Mouse (Mus musculus) embryonic facial prominence, embryonic 10.5 days (tissue): ENCODE measurements at regions not wholly inside any gene's neighbourhood (a gene's known extent, or its start where the extent isn't known, plus 50 kb on each side); places are given as distances from the start of the nearest gene placed in this dataset.

Source experiments
- DNase-seq: peaks from one replicate; pipeline ENCODE4 v3.0.0-alpha.2; 2017; ENCODE audit warnings: low spot score
- H3K27ac ChIP-seq: fragments of 300-500 bp; sonication (generic); replicated peaks from 2 replicates; pipeline ENCODE4 v1.5.1; 2016; ENCODE audit warnings: mild to moderate bottlenecking
- H3K27me3 ChIP-seq: fragments of 300-500 bp; sonication (generic); replicated peaks from 2 replicates; pipeline ENCODE4 v1.6.1; 2016; ENCODE audit warnings: low read depth, mild to moderate bottlenecking; ENCODE audit not compliant: poor library complexity, severe bottlenecking
- H3K36me3 ChIP-seq: fragments of 300-500 bp; sonication (generic); replicated peaks from 2 replicates; pipeline ENCODE4 v1.6.1; 2016; ENCODE audit warnings: mild to moderate bottlenecking, moderate library complexity
- H3K4me1 ChIP-seq: fragments of 300-500 bp; sonication (generic); 2 replicates; pipeline ENCODE4 v1.6.1; 2016
- H3K4me3 ChIP-seq: fragments of 300-500 bp; sonication (generic); 2 replicates; pipeline ENCODE4 v1.5.1; 2016; ENCODE audit warnings: mild to moderate bottlenecking, moderate library complexity
- H3K9me3 ChIP-seq: fragments of 300-500 bp; sonication (generic); 2 replicates; pipeline ENCODE4 v1.6.1; 2016; ENCODE audit warnings: mild to moderate bottlenecking
- WGBS: fragments of 180-500 bp; shearing (Covaris S2); methylation state at CpG from one replicate; pipeline ENCODE4 v1.1.7; 2016; 5-methylcytosine and 5-hydroxymethylcytosine counted together

DNA sequence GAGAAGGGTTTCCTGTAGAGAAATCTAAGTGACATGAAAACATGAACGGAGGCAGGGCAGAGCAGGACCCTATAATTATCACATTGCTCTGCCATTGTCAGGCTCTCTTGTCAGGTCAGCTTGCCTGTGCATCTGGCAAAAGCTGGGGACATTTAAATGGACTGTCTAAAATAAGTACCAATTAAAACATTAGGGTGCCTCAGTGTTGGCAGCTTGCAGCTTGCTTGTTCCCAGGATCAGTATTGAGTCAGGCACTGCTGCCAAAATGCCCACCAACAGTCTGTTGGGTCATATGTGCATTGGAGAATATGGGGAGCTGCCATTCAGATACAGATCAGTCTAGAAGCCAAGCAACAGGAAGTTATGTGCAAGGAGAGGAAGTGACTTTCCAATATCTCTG, 349.5 kb upstream of the B3gat1 start:
- no peak overlapping the region for H3K4me3 ChIP-seq
- no peaks in the 10 kb centered on the region for H3K9me3 ChIP-seq
- H3K27ac ChIP-seq: no peak overlapping the region
- H3K36me3 ChIP-seq: no peaks in the 10 kb centered on the region
- H3K27me3 ChIP-seq: no peaks in the 10 kb centered on the region
- WGBS: 64% methylated on average over 1 of the region's 1 CpGs
- no peak for DNase-seq
- no peaks in the 10 kb centered on the region for H3K4me1 ChIP-seq

DNA sequence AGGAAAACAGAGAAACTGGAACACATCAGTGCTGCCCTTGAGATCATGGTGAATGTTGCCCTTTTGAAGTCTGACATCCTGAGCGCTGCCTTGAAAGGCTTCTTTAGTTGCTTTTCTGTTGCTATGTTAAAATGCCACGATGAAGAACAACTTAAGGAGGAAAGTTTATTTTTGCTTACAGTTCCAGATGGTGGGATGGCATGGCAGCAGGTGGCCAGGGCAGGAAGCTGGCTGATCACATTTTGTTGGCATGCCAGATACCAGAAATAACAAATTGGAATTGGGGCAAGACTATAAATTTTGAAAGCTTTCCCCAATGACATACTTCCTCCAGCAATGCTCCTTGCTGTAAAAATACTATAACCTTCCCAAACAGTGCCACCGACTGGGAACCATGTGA, 334.9 kb upstream of the B3gat1 start:
- Histone ChIP-seq H3K4me1 (no peaks in the 10 kb centered on the region), H3K27me3 (no peaks in the 10 kb centered on the region), H3K27ac (no peak overlapping the region), H3K4me3 (no peak overlapping the region), H3K9me3 (no peaks in the 10 kb centered on the region), H3K36me3 (no peaks in the 10 kb centered on the region)
- 81% methylated on average over 3 of the region's 3 CpGs for WGBS
- DNase-seq: no peak

DNA sequence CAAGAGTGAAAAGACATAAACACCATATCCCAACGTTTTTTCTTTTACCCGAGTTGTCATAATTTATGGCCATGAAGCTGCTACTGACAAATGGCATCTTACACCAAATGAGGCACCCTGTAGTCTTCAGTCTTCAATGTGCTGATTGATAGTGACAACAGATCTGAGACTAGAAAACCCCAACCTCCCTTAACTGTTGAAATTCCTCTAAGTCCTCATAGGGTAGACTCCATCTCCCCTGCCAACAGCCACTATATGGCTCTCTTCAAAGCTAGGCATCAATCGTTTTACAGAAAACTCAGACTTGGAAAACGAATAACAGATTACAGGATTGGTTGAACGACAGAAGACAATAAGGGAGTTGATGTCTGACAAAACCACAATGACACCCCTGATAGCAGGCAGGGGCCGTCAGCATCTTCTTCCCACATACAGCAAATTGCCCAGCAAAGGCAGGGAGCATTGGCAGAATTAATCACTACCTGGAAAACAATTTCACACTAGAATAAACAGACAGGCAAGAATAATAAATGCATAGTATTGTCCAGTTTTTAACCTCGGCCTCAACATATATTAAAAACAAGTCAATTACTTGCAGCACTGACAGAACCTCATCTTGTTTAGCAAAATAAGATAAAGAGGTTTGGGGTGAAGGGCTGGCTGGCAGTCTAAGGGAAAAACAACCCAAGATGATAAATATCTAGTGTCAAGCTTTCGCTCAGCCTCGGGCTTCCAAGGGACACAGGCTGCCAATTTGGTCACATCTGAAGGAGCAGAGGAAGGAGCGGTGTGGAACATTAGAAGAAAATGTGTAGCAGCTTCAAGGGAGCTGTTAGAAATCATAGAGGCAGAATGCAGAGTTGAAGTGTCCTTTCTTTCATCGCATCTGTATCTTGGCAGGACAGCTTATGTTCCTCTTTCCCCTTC, 310.4 kb upstream of the B3gat1 start:
- no peak overlapping the region for H3K4me3 ChIP-seq
- H3K4me1 ChIP-seq: peaks cover 4% of the 10 kb centered on the region; the same call in 1 of the 2 replicates
- DNase-seq: no peak
- no peaks in the 10 kb centered on the region for H3K27me3 ChIP-seq
- no peaks in the 10 kb centered on the region for H3K36me3 ChIP-seq
- WGBS: 66% methylated on average over 11 of the region's 11 CpGs
- no peak overlapping the region for H3K27ac ChIP-seq
- H3K9me3 ChIP-seq: no peaks in the 10 kb centered on the region

DNA sequence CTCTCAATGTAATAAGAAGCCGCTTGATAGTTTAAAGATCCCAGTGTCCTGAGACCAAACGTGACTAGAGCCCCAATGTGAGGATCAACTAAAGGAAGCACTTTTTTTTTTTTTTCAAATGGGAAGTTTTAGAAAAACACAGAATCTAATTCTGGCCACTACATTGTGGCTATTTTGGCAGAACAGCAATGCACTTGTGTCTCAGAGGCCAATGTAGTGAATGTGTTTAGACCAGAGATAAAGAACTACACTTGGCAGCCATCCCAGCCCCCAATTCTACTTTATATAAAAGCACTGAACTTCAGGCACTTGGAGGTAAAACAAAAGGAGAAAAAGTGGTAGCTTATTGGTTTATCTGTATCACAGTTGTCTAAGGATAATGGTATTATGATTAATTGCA, 298.0 kb upstream of the B3gat1 start:
- H3K36me3 ChIP-seq: no peaks in the 10 kb centered on the region
- no peaks in the 10 kb centered on the region for H3K4me1 ChIP-seq
- no peak overlapping the region for H3K27ac ChIP-seq

DNA sequence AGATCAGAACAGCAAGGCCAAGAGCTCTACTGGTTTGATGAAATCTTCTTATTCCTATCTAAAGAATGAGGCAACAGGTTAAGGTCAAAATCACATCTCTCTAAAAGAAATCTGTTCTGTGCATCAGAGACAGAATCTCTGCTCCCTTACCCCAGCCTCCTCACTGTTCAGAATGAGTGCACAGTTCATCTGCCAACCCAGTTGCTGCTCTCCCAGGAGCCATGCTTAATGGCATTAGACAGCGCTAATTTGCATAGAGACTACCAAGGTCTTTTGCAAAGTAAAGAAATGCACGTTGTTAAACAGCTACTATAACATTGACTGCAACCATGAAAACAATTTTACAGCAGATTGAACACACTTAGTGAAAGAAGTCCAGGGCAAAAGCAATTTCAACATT, 296.3 kb upstream of the B3gat1 start:
- H3K27me3 ChIP-seq: no peaks in the 10 kb centered on the region
- WGBS: 77% methylated on average over 2 of the region's 2 CpGs
- H3K27ac ChIP-seq: no peak overlapping the region
- H3K4me3 ChIP-seq: no peak overlapping the region
- DNase-seq: no peak
- no peaks in the 10 kb centered on the region for H3K9me3 ChIP-seq
- H3K36me3 ChIP-seq: no peaks in the 10 kb centered on the region
- no peaks in the 10 kb centered on the region for H3K4me1 ChIP-seq

More for the DNA sequence above, 298.0 kb upstream of the B3gat1 start:
- WGBS: 82% methylated on average over 2 of the region's 2 CpGs
- no peaks in the 10 kb centered on the region for H3K27me3 ChIP-seq
- no peaks in the 10 kb centered on the region for H3K9me3 ChIP-seq
- no peak for DNase-seq
- H3K4me3 ChIP-seq: no peak overlapping the region

DNA sequence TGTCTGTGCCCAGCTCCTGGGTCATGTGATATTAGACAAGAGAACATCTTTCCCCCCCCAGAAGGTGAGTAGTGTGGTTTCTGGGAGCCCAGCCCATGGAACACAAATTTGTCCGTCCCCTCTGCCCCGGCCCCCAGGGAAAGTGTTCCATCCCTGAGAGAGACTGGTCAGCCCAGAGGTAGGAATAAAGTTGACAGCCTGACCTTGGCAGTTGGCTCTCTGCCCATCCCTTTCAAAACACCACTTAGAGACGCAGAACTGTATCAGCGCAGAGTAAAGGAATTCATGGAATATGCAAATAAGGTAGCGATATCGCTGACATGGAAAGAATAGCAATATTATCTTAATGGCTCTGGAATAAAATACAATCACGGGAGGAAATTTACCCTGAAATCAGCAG, 279.6 kb upstream of the B3gat1 start:
- Histone ChIP-seq H3K4me3 (no peak overlapping the region), H3K9me3 (no peaks in the 10 kb centered on the region), H3K27me3 (no peaks in the 10 kb centered on the region), H3K36me3 (no peaks in the 10 kb centered on the region), H3K27ac (no peak overlapping the region), H3K4me1 (no peaks in the 10 kb centered on the region)
- no peak for DNase-seq
- 91% methylated on average over 7 of the region's 7 CpGs for WGBS

DNA sequence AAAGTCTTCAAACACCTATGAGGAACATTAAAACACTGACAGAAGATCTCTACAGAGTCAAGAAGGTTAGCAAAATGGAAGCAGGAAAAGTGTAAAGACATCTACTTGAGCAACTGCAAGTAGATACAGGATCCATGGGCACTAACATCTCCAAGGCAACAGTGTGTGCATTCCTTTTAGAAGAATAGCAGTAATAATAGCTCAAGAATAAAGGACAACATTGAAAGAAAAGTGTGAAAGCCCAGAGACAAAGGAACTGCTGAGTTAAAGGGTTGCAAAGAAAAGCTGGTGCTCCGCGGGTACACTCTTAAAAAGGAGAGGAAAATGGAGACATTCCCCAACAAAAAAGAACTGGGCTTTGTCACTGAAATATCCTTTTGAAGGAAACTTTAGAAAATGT, 272.4 kb upstream of the B3gat1 start:
- no peak for DNase-seq
- Histone ChIP-seq H3K27ac (no peak overlapping the region), H3K4me1 (no peaks in the 10 kb centered on the region), H3K9me3 (no peaks in the 10 kb centered on the region), H3K36me3 (no peaks in the 10 kb centered on the region), H3K4me3 (no peak overlapping the region), H3K27me3 (no peaks in the 10 kb centered on the region)
- WGBS: 54% methylated on average over 2 of the region's 2 CpGs

DNA sequence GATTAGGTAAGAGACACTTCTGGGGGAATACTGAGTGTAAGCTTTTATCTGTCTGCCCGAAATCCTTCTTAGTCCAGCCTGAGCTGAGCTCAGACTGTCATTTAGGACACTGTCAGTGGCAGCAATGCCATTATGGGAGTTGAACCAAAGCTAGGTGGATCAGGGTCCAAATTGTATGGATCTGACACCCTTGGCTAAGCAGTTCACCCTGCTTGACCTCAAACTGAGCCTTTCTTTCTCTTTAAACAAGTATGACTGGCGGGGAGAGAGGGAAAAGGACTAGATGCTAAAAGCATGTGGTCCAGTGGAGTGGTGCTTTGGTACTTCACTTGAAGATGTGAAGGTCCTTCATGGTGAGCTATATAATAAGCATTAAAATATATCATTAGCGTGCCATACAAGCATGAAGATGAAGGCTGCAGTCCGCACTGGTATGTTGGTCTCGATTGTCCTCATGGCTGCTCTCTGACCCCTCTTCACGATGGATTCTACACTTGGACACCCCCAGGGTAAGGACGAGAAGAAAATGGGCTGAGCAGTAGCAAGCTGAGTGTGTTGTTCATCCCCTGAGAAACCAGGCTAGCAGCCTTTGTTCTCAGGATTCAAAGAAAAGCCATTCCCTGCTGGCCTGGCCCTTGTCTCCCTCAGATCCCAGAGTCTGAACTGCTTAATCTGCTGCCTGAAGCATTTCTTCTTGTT, 262.7 kb upstream of the B3gat1 start:
- no peaks in the 10 kb centered on the region for H3K36me3 ChIP-seq
- no peak overlapping the region for H3K27ac ChIP-seq
- no peaks in the 10 kb centered on the region for H3K9me3 ChIP-seq
- DNase-seq: no peak
- WGBS: 49% methylated on average over 7 of the region's 7 CpGs
- no peak overlapping the region for H3K4me3 ChIP-seq
- no peaks in the 10 kb centered on the region for H3K27me3 ChIP-seq
- H3K4me1 ChIP-seq: no peaks in the 10 kb centered on the region

DNA sequence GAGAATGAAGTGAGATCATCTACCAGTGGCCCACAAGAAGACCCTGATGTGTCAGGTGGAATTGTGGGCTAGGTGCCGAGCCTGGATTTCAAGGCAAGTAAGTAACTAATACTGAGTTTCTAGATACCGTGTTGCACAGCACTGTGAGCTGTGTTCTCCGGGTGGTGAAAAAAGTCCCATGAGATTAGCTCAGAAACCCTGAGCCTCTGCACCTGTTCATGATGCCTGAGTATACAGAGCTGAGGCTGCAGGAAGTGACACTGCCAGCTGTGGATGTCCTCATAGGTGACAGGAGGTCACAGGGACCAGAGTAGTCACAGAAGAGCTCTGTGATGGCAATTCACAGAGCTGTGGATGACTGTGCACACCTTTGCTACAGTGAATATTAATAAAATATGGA, 257.2 kb upstream of the B3gat1 start:
- DNase-seq: no peak
- Histone ChIP-seq H3K4me3 (no peak overlapping the region), H3K4me1 (no peaks in the 10 kb centered on the region), H3K27ac (no peak overlapping the region), H3K27me3 (no peaks in the 10 kb centered on the region), H3K36me3 (no peaks in the 10 kb centered on the region), H3K9me3 (no peaks in the 10 kb centered on the region)
- 92% methylated on average over 3 of the region's 3 CpGs for WGBS

DNA sequence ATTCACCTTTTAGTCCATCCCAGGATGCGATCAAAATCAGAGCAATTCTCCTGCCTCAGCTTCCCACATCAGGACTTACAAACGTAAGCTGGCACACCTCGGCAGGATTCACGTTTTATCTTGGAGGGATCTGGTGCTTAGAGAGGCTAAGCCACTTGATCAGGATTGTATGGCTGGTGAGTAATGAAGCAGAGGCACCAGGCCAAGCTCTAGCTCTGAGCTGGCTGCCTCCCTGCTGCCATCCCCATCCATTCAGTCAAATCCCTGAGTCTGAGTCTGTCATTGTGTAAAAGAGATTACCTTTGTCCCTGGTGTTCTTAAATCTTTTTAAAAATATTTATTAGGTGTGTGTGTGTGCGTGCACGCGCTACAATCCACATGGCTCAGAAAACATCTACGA, 252.6 kb upstream of the B3gat1 start:
- Histone ChIP-seq H3K27me3 (no peaks in the 10 kb centered on the region), H3K36me3 (no peaks in the 10 kb centered on the region), H3K27ac (no peak overlapping the region), H3K4me3 (no peak overlapping the region), H3K9me3 (no peaks in the 10 kb centered on the region), H3K4me1 (no peaks in the 10 kb centered on the region)
- no peak for DNase-seq
- 87% methylated on average over 8 of the region's 8 CpGs for WGBS

DNA sequence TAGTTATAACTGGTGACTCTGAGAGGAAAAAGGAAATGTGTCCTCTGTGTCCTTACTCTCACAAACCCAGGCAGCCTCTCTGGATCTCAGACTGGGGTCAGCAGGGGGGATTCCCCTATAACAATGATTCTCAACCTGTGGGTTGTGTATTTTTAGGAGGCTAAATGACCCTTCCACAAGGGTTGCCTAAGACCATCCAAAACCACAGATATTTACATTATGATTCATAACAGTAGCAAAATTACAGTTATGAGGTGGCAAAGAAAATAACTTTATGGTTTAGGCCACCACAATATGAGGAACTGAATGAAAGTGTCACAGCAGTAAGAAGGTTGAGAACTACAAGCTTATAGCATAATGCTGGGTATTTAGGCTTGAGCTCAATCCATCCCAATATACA, 251.6 kb upstream of the B3gat1 start:
- Histone ChIP-seq H3K4me3 (no peak overlapping the region), H3K4me1 (no peaks in the 10 kb centered on the region), H3K36me3 (no peaks in the 10 kb centered on the region), H3K27ac (no peak overlapping the region), H3K27me3 (no peaks in the 10 kb centered on the region), H3K9me3 (no peaks in the 10 kb centered on the region)
- no peak for DNase-seq

DNA sequence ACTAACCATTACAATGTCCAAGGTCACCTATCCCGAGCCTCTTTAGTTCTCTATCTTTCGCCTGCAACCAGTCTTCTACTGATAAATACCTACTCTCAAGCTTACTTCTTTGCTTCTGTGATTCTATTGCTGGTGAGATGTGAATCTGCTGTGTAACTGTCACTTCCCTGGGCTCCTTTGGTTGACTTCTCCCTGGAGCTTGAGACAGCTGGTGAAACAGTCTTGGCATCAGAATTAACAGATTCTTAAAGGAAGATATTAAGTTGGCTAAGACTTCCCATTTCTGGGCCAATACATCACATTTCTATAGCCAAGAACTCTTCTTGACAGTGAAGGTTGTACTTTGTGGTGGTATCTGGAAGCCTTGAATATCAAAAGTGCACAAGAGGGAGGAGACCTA, 239.8 kb upstream of the B3gat1 start:
- no peak overlapping the region for H3K27ac ChIP-seq
- no peaks in the 10 kb centered on the region for H3K9me3 ChIP-seq
- H3K4me3 ChIP-seq: no peak overlapping the region
- H3K27me3 ChIP-seq: no peaks in the 10 kb centered on the region
- H3K4me1 ChIP-seq: no peaks in the 10 kb centered on the region
- WGBS: 87% methylated on average over 2 of the region's 2 CpGs
- DNase-seq: no peak
- H3K36me3 ChIP-seq: no peaks in the 10 kb centered on the region

DNA sequence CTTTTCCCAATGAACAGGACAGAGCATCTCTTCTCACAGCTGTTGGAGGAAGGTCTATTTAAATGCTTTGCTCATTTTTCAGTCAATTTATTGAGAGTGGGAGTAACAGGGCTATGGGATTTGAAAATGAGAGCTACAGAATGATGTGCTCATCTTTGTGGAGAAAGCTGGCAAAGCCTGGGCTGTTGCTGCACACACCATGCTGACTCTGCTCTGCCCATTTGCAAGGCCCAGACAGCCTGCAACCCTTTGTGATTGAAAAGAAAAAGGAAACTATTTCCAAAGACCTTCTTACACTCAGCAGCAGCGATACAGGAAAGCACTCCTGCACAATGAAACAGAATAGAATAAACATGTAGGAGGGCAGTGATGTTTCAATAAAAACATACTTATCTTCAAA, 231.5 kb upstream of the B3gat1 start:
- 87% methylated on average over 1 of the region's 1 CpGs for WGBS
- DNase-seq: no peak
- H3K27ac ChIP-seq: no peak overlapping the region
- H3K27me3 ChIP-seq: no peaks in the 10 kb centered on the region
- no peaks in the 10 kb centered on the region for H3K9me3 ChIP-seq
- H3K4me1 ChIP-seq: no peaks in the 10 kb centered on the region
- H3K4me3 ChIP-seq: no peak overlapping the region
- H3K36me3 ChIP-seq: no peaks in the 10 kb centered on the region
